Mouse (Mus musculus) skeletal muscle tissue, adult 2 months (tissue): ENCODE measurements at regions not wholly inside any gene's neighbourhood (a gene's known extent, or its start where the extent isn't known, plus 50 kb on each side); places are given as distances from the start of the nearest gene placed in this dataset.
A peak's percentile ranks its signal among the peaks of the same experiment; 100 is the strongest.

Experiments
- DNase-seq: peaks from one replicate; pipeline ENCODE4 v3.0.0-alpha.2; 2012; ENCODE audit warnings: low read depth, low spot score

- DNase-seq = no peak
These were observed 401.5 kb upstream of the Rps6ka3 start for GRCm38 (mm10) chrX:158808526-158809144.

GRCm38 (mm10) chrX:158813811-158814210, 396.3 kb upstream of the Rps6ka3 start:
- DNase-seq = no peak

- DNase-seq = peak; percentile 1
These were observed 372.6 kb upstream of the Rps6ka3 start for GRCm38 (mm10) chrX:158837546-158837945.

- DNase-seq = no peak
These were observed 357.8 kb upstream of the Rps6ka3 start for GRCm38 (mm10) chrX:158852308-158852707.
